Mouse (Mus musculus) heart, postnatal 0 days (tissue): ENCODE measurements around the gene Alk. TPM values are rescaled to one million over a fixed set of nuclear protein-coding genes. Genes with fewer than 3 reads are reported as not detected.

Experiments used
- ATAC-seq: fragments of 200-750 bp; cut with Nextera tagmentation; 2 replicates; pipeline ENCODE4 v1.8.0; 2017; ENCODE audit warnings: low read depth, moderate number of reproducible peaks, moderate library complexity; ENCODE audit not compliant: insufficient read depth
- DNase-seq: peaks from one replicate; pipeline ENCODE4 v3.0.0-alpha.2; 2016; ENCODE audit warnings: low spot score
- H3K27ac ChIP-seq: fragments of 300-500 bp; sonication (generic); 2 replicates; pipeline ENCODE4 v1.5.1; 2014; ENCODE audit warnings: low read depth, mild to moderate bottlenecking
- H3K27me3 ChIP-seq: fragments of 300-500 bp; sonication (generic); 2 replicates; pipeline ENCODE4 v1.6.1; 2014; ENCODE audit warnings: low read length, mixed read lengths; ENCODE audit not compliant: control insufficient read depth, insufficient read depth
- H3K36me3 ChIP-seq: fragments of 300-500 bp; sonication (generic); replicated peaks from 2 replicates; pipeline ENCODE4 v1.6.1; 2014; ENCODE audit warnings: low read length, mixed read lengths; ENCODE audit not compliant: control insufficient read depth, insufficient read depth
- H3K4me1 ChIP-seq: fragments of 300-500 bp; sonication (generic); 2 replicates; pipeline ENCODE4 v1.6.1; 2014; ENCODE audit warnings: antibody characterized with exemption; ENCODE audit not compliant: control insufficient read depth, insufficient read depth
- H3K4me2 ChIP-seq: fragments of 300-500 bp; sonication (generic); 2 replicates; pipeline ENCODE4 v1.6.1; 2014; ENCODE audit warnings: low read depth, mild to moderate bottlenecking, low read length, moderate library complexity
- H3K4me3 ChIP-seq: fragments of 300-500 bp; sonication (generic); 2 replicates; pipeline ENCODE4 v1.5.1; 2014; ENCODE audit warnings: low read depth, low read length
- H3K9ac ChIP-seq: fragments of 300-500 bp; sonication (generic); replicated peaks from 2 replicates; pipeline ENCODE4 v1.6.1; 2014; ENCODE audit warnings: low read depth, low read length, mixed read lengths
- H3K9me3 ChIP-seq: fragments of 300-500 bp; sonication (generic); replicated peaks from 2 replicates; pipeline ENCODE4 v1.6.1; 2016; ENCODE audit warnings: low read length; ENCODE audit not compliant: control insufficient read depth
- CTCF ChIP-seq: IDR thresholded peaks from 2 replicates; pipeline ENCODE4 v1.5.1; 2016; ENCODE audit warnings: antibody characterized with exemption, control low read depth, low read depth
- EP300 ChIP-seq: IDR thresholded peaks from 2 replicates; pipeline ENCODE4 v1.6.1; 2016; ENCODE audit warnings: antibody characterized with exemption, low read depth
- WGBS: fragments of 180-500 bp; shearing (Covaris S2); extraction: QIAGEN DNeasy Blood & Tissue Kit; methylation state at CpG from one replicate; pipeline ENCODE4 v1.1.7; 2014; 5-methylcytosine and 5-hydroxymethylcytosine counted together
- polyA plus RNA-seq: library from polyadenylated mRNA; unstranded; fragments of >200 nt; fragmentation: Nextera tagmentation; extraction: Ambion mirVana; gene quantifications from 2 replicates; pipeline ENCODE4 v1.2.1, GENCODE M21; 2015
- total RNA-seq: library from RNA; depleted of rRNA; stranded (reverse); fragments of >200 nt; gene quantifications from 2 replicates; pipeline ENCODE4 v1.2.3, GENCODE M21; 2014; ENCODE audit warnings: low replicate concordance

Alk gene
- total and polyA plus RNA-seq, 2 experiments from 2014 or later = 0.04 TPM; not detected in 1

GRCm38 (mm10) chr17:71941436-71941835 is 663.0 kb downstream of the Alk start:
- no peaks in the 10 kb centered on the region for H3K9me3 ChIP-seq

GRCm38 (mm10) chr17:71936681-71937080 is 667.7 kb downstream of the Alk start:
- DNase-seq = no peak
- Histone ChIP-seq H3K4me1 (no peaks in the 10 kb centered on the region), H3K9ac (no peak overlapping the region), H3K4me3 (no peak overlapping the region), H3K9me3 (no peaks in the 10 kb centered on the region), H3K4me2 (no peak overlapping the region), H3K27me3 (no peaks in the 10 kb centered on the region), H3K36me3 (no peaks in the 10 kb centered on the region), H3K27ac (no peak overlapping the region)
- TF ChIP-seq CTCF (no peak), EP300 (no peak)
- ATAC-seq = no peak

More at GRCm38 (mm10) chr17:71941436-71941835, 663.0 kb downstream of the Alk start:
- DNase-seq (no peak), ATAC-seq (no peak)
- Histone ChIP-seq H3K4me2 (no peak overlapping the region), H3K36me3 (no peaks in the 10 kb centered on the region), H3K9ac (no peak overlapping the region), H3K27me3 (no peaks in the 10 kb centered on the region; the same call in 1 of the 2 replicates), H3K27ac (no peak overlapping the region), H3K4me3 (no peak overlapping the region), H3K4me1 (no peaks in the 10 kb centered on the region)
- WGBS = 61% methylated on average over 6 of the region's 6 CpGs
- no peak for TF ChIP-seq EP300
- TF ChIP-seq CTCF = no peak

- Histone ChIP-seq H3K27me3 (no peaks in the 10 kb centered on the region), H3K36me3 (no peaks in the 10 kb centered on the region), H3K4me1 (no peaks in the 10 kb centered on the region), H3K27ac (no peak overlapping the region), H3K9me3 (no peaks in the 10 kb centered on the region), H3K4me3 (no peak overlapping the region), H3K9ac (no peak overlapping the region), H3K4me2 (no peak overlapping the region)
- ATAC-seq = no peak
- 83% methylated on average over 10 of the region's 10 CpGs for WGBS
- no peak for TF ChIP-seq EP300
- no peak for TF ChIP-seq CTCF
- DNase-seq = no peak
Measured at GRCm38 (mm10) chr17:71935837-71936236, 668.6 kb downstream of the Alk start.

- TF ChIP-seq CTCF (no peak), EP300 (no peak)
- DNase-seq (no peak), ATAC-seq (no peak)
- Histone ChIP-seq H3K9me3 (no peaks in the 10 kb centered on the region), H3K4me2 (no peak overlapping the region), H3K27ac (no peak overlapping the region), H3K4me1 (no peaks in the 10 kb centered on the region), H3K4me3 (no peak overlapping the region), H3K27me3 (no peaks in the 10 kb centered on the region), H3K36me3 (no peaks in the 10 kb centered on the region), H3K9ac (no peak overlapping the region)
- 76% methylated on average over 3 of the region's 3 CpGs for WGBS
Measured at GRCm38 (mm10) chr17:71935336-71935735, 669.1 kb downstream of the Alk start.

GRCm38 (mm10) chr17:71914941-71915340 is 689.5 kb downstream of the Alk start:
- no peak overlapping the region for H3K4me3 ChIP-seq
- WGBS = 59% methylated on average over 5 of the region's 5 CpGs
- TF ChIP-seq EP300 (no peak), CTCF (no peak)
- ATAC-seq = no peak
- no peaks in the 10 kb centered on the region for H3K9me3 ChIP-seq
- DNase-seq = no peak
- H3K27me3 ChIP-seq = no peaks in the 10 kb centered on the region
- no peaks in the 10 kb centered on the region for H3K36me3 ChIP-seq
- H3K9ac ChIP-seq = no peak overlapping the region
- H3K4me1 ChIP-seq = no peaks in the 10 kb centered on the region
- H3K4me2 ChIP-seq = no peak overlapping the region
- no peak overlapping the region for H3K27ac ChIP-seq

- Histone ChIP-seq H3K9me3 (no peaks in the 10 kb centered on the region), H3K4me3 (no peak overlapping the region), H3K9ac (no peak overlapping the region), H3K27me3 (no peaks in the 10 kb centered on the region), H3K4me1 (no peaks in the 10 kb centered on the region), H3K27ac (no peak overlapping the region), H3K4me2 (no peak overlapping the region), H3K36me3 (no peaks in the 10 kb centered on the region)
- ATAC-seq = no peak
- 46% methylated on average over 3 of the region's 3 CpGs for WGBS
- no peak for TF ChIP-seq CTCF
- no peak for TF ChIP-seq EP300
- no peak for DNase-seq
Measured at GRCm38 (mm10) chr17:71914541-71914940, 689.9 kb downstream of the Alk start.
